Mouse (Mus musculus) cortical plate, adult 2 months (tissue): ENCODE measurements around the gene Cttn. TPM values are rescaled to one million over a fixed set of nuclear protein-coding genes. Genes with fewer than 3 reads are reported as not detected.
A peak's percentile ranks its signal among the peaks of the same experiment; 100 is the strongest.

Experiments
- H3K27ac ChIP-seq: fragments of 200-500 bp; 2 replicates; pipeline ENCODE4 v1.5.1; 2012; ENCODE audit warnings: low read length, control low read depth, inconsistent platforms; ENCODE audit not compliant: insufficient read depth
- H3K4me1 ChIP-seq: fragments of 200-500 bp; 2 replicates; pipeline ENCODE4 v1.6.1; 2011; ENCODE audit warnings: low read length; ENCODE audit not compliant: control insufficient read depth, insufficient read depth
- H3K4me3 ChIP-seq: fragments of 200-500 bp; 2 replicates; pipeline ENCODE4 v1.5.1; 2011; ENCODE audit warnings: mild to moderate bottlenecking, low read length, control low read depth; ENCODE audit not compliant: insufficient read depth
- CTCF ChIP-seq: fragments of 200-500 bp; IDR thresholded peaks from 2 replicates; pipeline ENCODE4 v1.5.1; 2011; ENCODE audit warnings: mild to moderate bottlenecking, control low read depth, low read length; ENCODE audit not compliant: insufficient read depth; ENCODE audit errors: extremely low read depth
- POLR2A ChIP-seq: fragments of 200-500 bp; IDR thresholded peaks from 2 replicates; pipeline ENCODE4 v1.6.1; 2011; ENCODE audit warnings: mild to moderate bottlenecking, low read length, control low read depth; ENCODE audit not compliant: insufficient read depth; ENCODE audit errors: extremely low read depth
- polyA plus RNA-seq: library from polyadenylated mRNA; depleted of rRNA; stranded (reverse); fragments of >200 nt; gene quantifications from 2 replicates; pipeline ENCODE4 v1.2.3, GENCODE M21; 2012

Cttn gene
- polyA plus RNA-seq, 1 experiment: 147 TPM

- H3K27ac ChIP-seq: no peak overlapping the region
- no peak overlapping the region for H3K4me3 ChIP-seq
- no peaks in the 10 kb centered on the region for H3K4me1 ChIP-seq
- TF ChIP-seq POLR2A (no peak), CTCF (no peak)
Measured at GRCm38 (mm10) chr7:144475741-144476140, 4.9 kb upstream of the Cttn start.

DNA sequence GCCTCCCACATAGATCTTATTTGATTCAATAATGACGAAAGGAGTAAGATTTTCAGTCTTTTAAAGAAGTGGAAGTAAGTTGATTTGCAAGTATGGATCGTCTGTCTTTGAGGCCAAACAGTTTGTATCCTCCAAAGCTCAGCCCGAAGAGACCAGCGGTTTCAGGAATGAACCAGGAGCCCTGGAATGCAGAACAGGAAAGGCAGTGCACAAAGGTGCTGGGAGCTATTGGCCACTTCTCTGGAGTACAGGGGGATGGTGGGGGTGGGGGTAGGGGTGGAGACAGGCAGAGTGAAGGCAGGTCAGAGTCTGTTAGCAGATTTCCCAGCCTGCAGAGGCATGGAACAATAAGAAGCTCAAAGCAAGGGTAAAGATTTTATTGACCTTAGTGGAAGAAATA, 2.7 kb upstream of the Cttn start:
- peaks cover 6% of the 10 kb centered on the region; the same call in 1 of the 2 replicates for H3K4me1 ChIP-seq
- TF ChIP-seq POLR2A (no peak), CTCF (no peak)

GRCm38 (mm10) chr7:144471103-144471502, 294 bp upstream of the Cttn start:
- Histone ChIP-seq H3K27ac (no peak overlapping the region), H3K4me3 (peak overlapping the region; percentile 91), H3K4me1 (peaks cover 9% of the 10 kb centered on the region)
- no peak for TF ChIP-seq CTCF
- no peak for TF ChIP-seq POLR2A

More for the DNA sequence above, 2.7 kb upstream of the Cttn start:
- Histone ChIP-seq H3K4me3 (no peak overlapping the region), H3K27ac (no peak overlapping the region)

DNA sequence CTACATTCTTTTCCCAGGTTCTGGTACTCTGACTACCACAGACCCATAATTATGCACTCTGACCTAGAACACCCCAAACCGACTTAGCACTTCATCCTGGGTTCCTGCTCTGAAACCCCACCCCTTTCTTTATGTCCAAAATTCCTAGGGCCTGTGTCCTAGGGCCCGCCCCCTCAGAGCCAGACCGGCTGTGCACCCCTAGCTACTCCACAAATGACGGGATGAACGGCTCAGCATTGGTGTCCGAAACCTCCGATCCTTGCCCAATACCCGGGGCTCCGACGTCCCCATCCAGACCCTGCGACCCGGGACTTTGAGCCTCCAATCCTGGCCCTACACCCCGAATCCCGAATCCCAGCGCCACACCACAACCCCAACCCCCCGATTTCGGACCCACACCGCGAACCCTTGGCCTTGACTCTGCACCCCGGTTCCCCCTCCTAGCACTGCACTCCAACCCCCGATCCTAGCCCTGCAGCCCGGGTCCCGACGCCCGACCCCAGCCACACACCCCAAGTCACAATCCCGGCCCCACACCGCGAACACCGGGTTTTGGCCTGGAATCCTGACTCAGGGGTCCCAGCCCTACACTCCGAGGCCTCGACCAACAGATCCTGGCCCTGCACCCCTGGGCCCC, 783 bp downstream of the Cttn start:
- peak overlapping the region; percentile 58; the same call in 1 of the 2 replicates for H3K27ac ChIP-seq
- peak overlapping the region; percentile 91 for H3K4me3 ChIP-seq
- TF ChIP-seq CTCF (no peak), POLR2A (no peak)
- peaks cover 9% of the 10 kb centered on the region for H3K4me1 ChIP-seq

DNA sequence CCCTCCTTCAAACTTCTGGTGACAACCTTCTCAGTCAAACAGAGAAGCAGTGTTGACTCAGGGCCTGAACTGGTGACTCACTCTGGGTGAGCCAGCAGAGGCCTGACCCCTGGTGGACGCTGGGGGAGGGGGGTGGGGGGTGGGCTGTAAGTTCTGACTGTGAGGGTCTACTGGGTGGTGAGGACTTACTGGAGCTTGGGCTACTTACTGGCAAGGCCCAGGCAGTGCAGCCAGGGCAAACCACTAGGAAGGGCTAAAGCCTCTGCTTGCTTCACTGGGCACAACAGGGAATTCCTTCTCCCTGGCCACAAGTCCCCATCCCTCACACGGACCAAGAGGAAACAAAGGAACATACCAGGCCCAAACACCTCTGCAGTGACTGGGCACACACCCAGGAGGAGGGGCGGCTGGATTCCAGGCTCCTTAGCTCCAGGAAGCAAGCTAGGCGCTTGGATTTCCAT, 1.6 kb downstream of the Cttn start:
- Histone ChIP-seq H3K27ac (no peak overlapping the region), H3K4me1 (peaks cover 9% of the 10 kb centered on the region), H3K4me3 (peak overlapping the region; percentile 91)
- TF ChIP-seq CTCF (no peak), POLR2A (no peak)

GRCm38 (mm10) chr7:144468741-144469140, 2.1 kb downstream of the Cttn start:
- no peak for TF ChIP-seq POLR2A
- no peak for TF ChIP-seq CTCF
- H3K27ac ChIP-seq: no peak overlapping the region
- H3K4me1 ChIP-seq: peaks cover 9% of the 10 kb centered on the region
- H3K4me3 ChIP-seq: no peak overlapping the region; the same call in 1 of the 2 replicates

- TF ChIP-seq POLR2A: no peak
- no peak for TF ChIP-seq CTCF
- Histone ChIP-seq H3K27ac (no peak overlapping the region), H3K4me1 (peaks cover 7% of the 10 kb centered on the region), H3K4me3 (no peak overlapping the region)
Measured at GRCm38 (mm10) chr7:144462577-144462976, 8.2 kb downstream of the Cttn start.

DNA sequence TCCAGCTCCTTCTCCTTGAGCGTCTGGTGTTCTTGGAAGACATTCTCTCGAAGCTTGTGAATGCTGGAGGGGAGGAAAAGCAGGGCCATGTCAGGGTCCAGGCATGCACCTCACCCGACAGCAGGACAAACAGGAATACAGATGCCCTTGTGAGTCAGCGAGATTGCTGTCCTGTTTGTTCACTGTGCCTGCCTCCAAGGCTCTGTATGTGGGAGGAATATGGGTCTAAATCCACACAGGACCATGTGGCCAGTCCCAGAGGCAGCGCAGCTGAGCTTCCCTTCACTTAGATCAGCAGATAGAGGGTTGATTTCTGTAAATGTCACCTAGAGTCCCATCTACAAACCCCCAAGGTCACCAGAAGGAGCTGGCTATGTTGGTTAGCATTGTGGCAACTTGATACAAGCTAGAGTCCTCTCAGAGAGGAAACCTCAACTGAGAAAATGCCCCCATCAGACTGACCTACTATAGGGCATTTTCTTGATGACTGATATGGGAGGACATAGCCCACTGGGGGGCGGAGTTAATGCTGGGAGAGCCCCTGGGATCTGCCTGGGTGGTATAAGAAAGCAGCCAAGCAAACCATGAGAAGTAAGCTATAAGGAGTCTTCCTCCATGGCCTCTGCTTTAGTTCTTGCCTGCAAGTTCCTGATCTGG, 9.4 kb downstream of the Cttn start:
- TF ChIP-seq CTCF (no peak), POLR2A (no peak)
- Histone ChIP-seq H3K4me3 (no peak overlapping the region), H3K4me1 (peaks cover 5% of the 10 kb centered on the region), H3K27ac (no peak overlapping the region)

DNA sequence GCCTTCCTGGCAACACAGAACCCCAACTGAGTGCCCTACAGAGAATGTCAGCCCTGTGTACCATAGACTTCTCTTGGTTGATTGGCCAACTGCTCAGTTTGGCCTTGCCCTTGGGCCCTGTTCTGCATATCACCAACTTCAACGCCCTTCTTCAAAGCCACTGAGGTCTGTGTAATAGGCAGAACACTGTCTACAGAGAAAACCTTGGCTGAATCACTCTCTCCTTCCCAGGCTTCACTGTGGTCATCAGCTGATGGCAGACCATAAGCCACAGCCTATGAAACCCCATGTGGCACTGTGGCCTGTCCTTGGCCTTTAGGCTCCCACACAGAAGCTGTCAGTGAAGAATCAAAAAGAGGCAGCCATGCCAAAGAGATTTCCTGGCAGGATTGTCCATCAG, 11.9 kb downstream of the Cttn start:
- H3K4me3 ChIP-seq: no peak overlapping the region
- no peak overlapping the region for H3K27ac ChIP-seq
- peaks cover 4% of the 10 kb centered on the region for H3K4me1 ChIP-seq
- TF ChIP-seq CTCF (no peak), POLR2A (no peak)

- H3K4me1 ChIP-seq: no peaks in the 10 kb centered on the region
- TF ChIP-seq POLR2A (no peak), CTCF (no peak)
- no peak overlapping the region for H3K4me3 ChIP-seq
- H3K27ac ChIP-seq: no peak overlapping the region
Measured at GRCm38 (mm10) chr7:144450661-144451060, 20.1 kb downstream of the Cttn start.
